Mouse (Mus musculus) stomach, embryonic 16.5 days (tissue): ENCODE measurements around the gene Tgif2. TPM values are rescaled to one million over a fixed set of nuclear protein-coding genes. Genes with fewer than 3 reads are reported as not detected.
A peak's percentile ranks its signal among the peaks of the same experiment; 100 is the strongest.

Experiments used
- ATAC-seq: fragments of 200-750 bp; cut with Nextera tagmentation; 2 replicates; pipeline ENCODE4 v1.8.0; 2017; ENCODE audit warnings: moderate number of reproducible peaks, moderate TSS enrichment; ENCODE audit not compliant: insufficient read depth, low FRiP score
- H3K27ac ChIP-seq: fragments of 300-500 bp; sonication (generic); 2 replicates; pipeline ENCODE4 v1.5.1; 2014; ENCODE audit warnings: low read length
- H3K27me3 ChIP-seq: fragments of 300-500 bp; sonication (generic); 2 replicates; pipeline ENCODE4 v1.6.1; 2014; ENCODE audit warnings: low read length, control low read depth, mixed read lengths; ENCODE audit not compliant: control insufficient read depth, insufficient read depth
- H3K36me3 ChIP-seq: fragments of 300-500 bp; sonication (generic); 2 replicates; pipeline ENCODE4 v1.6.1; 2014; ENCODE audit warnings: low read length; ENCODE audit not compliant: control insufficient read depth, insufficient read depth
- H3K4me1 ChIP-seq: fragments of 300-500 bp; sonication (generic); 2 replicates; pipeline ENCODE4 v1.6.1; 2014; ENCODE audit warnings: low read length, control low read depth, mixed read lengths; ENCODE audit not compliant: control insufficient read depth, insufficient read depth
- H3K4me2 ChIP-seq: fragments of 300-500 bp; sonication (generic); 2 replicates; pipeline ENCODE4 v1.6.1; 2014; ENCODE audit warnings: low read depth, low read length, mixed read lengths
- H3K4me3 ChIP-seq: fragments of 300-500 bp; sonication (generic); replicated peaks from 2 replicates; pipeline ENCODE4 v1.5.1; 2014; ENCODE audit warnings: mild to moderate bottlenecking, low read length
- H3K9ac ChIP-seq: fragments of 300-500 bp; sonication (generic); 2 replicates; pipeline ENCODE4 v1.6.1; 2014; ENCODE audit warnings: low read length
- H3K9me3 ChIP-seq: fragments of 300-500 bp; sonication (generic); replicated peaks from 2 replicates; pipeline ENCODE4 v1.6.1; 2016; ENCODE audit warnings: low read length, control low read depth; ENCODE audit not compliant: control insufficient read depth
- WGBS: fragments of 180-500 bp; shearing (Covaris S2); extraction: QIAGEN DNeasy Blood & Tissue Kit; methylation state at CpG from one replicate; pipeline ENCODE4 v1.1.7; 2014; 5-methylcytosine and 5-hydroxymethylcytosine counted together
- polyA plus RNA-seq: library from polyadenylated mRNA; unstranded; fragments of >200 nt; fragmentation: Nextera tagmentation; extraction: Ambion mirVana; gene quantifications from 2 replicates; pipeline ENCODE4 v1.2.1, GENCODE M21; 2015

Tgif2 gene
- polyA plus RNA-seq, 1 experiment from 2014 or later, result 36.5 TPM

DNA sequence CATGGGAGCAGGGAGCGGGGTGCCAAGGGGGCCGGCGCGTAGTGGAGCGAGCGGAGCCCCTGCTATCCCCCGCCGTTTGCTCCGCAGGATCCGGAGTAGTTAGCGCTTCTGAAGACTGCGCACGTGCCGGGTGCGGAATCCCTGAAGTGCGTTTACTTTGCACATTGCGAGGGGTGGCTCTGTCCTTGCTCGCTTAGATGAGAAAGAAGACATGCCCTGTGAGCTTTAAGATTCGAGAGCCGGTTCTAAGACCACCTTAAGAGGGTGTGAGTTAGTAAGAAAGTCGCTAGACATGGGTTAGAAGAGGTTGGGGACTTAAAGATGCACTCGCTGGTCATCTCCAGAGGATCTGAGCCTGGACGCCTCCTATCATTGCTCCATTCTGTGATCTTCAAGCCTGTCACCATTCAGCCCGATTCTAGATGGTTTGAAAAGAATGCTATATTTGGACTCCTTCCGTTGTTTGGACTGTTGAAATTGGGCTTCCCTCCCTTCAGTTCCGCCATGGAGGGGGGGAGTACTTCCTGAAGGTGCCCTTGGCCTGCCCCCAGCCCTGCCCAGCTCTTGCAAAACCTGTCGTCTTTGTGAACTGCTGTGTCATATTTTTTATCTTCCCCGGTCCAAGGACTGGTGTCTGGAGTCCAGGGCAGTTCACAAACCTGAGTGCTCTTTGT, 23.8 kb downstream of the Tgif2 start:
- peak; percentile 18; the same call in 1 of the 2 replicates for ATAC-seq
- peak overlapping the region; percentile 92 for H3K27ac ChIP-seq
- under 1% methylated on average over 28 of the region's 28 CpGs for WGBS
- peaks cover 14% of the 10 kb centered on the region for H3K36me3 ChIP-seq
- peak overlapping the region; percentile 97 for H3K9ac ChIP-seq
- H3K4me3 ChIP-seq, result peak overlapping the region; percentile 96
- no peaks in the 10 kb centered on the region for H3K9me3 ChIP-seq
- H3K4me2 ChIP-seq, result peak overlapping the region; percentile 93
- no peaks in the 10 kb centered on the region for H3K27me3 ChIP-seq
- peaks cover 14% of the 10 kb centered on the region for H3K4me1 ChIP-seq

DNA sequence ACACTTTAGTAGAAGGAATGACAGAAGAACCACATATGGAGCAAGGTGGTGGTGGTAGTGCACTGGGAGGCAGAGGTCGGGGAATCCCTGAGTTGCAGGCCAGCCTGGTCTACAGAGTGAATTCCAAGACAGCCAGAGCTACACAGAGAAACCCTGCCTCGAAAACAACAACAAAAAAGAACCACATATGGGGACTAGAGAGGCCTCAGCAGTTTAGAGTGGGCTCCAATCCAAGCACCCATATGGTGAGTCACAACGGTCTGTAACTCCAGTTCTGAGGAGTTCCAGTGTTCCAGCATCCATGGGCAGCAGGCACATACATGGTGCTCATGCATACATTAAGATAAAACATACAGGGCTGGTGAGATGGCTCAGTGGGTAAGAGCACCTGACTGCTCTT, 24.7 kb downstream of the Tgif2 start:
- Histone ChIP-seq H3K9ac (peak overlapping the region; percentile 19; the same call in 1 of the 2 replicates), H3K4me3 (peak overlapping the region; percentile 96; the same call in 1 of the 2 replicates), H3K36me3 (peaks cover 21% of the 10 kb centered on the region), H3K9me3 (no peaks in the 10 kb centered on the region), H3K4me1 (peaks cover 14% of the 10 kb centered on the region), H3K27me3 (no peaks in the 10 kb centered on the region), H3K4me2 (peak overlapping the region; percentile 93), H3K27ac (peak overlapping the region; percentile 92)
- 68% methylated on average over 3 of the region's 3 CpGs for WGBS
- ATAC-seq, result no peak

DNA sequence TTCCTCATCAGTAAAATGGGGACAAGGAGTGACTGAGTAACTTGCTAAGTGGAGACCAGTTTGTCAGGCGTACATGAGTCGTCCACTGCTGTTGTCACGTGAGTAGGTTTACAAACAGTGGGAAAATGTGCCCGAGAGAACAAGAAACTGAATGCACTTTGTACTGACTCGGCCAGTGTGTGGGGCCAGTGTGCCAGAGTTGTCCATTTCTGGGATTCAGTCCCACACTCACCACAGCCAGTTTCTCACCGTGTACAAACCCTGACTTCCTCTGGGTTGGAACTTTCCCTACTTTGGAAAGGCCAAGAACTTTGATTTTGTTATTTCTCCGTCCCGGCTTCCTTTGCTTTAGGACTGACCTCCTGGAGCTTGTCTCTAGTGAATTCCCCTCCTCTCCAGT, 29.2 kb downstream of the Tgif2 start:
- Histone ChIP-seq H3K4me2 (no peak overlapping the region), H3K27me3 (no peaks in the 10 kb centered on the region), H3K4me3 (no peak overlapping the region), H3K36me3 (peaks cover 36% of the 10 kb centered on the region), H3K9me3 (no peaks in the 10 kb centered on the region), H3K9ac (no peak overlapping the region), H3K4me1 (peaks cover 15% of the 10 kb centered on the region), H3K27ac (no peak overlapping the region; the same call in 1 of the 2 replicates)
- no peak for ATAC-seq
- 72% methylated on average over 8 of the region's 8 CpGs for WGBS

DNA sequence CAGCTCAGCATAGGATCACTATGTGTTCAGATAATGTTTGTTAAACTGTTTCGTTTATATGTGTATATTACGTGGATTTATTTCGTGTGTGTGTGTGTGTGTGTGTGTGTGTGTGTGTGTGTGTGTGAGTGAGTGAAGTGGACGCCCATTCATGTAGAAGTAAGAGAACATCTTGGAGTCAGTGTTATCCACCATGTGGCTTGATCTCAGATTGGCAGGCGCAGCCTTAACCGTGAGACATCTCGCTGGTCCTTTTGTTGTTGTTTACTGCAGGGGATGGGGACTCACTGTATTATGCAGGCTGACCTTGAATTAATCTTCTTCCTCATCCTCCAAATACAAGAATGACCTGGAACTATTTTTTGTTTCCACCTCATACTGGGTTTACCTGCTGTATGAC, 29.7 kb downstream of the Tgif2 start:
- no peak overlapping the region for H3K9ac ChIP-seq
- peaks cover 42% of the 10 kb centered on the region for H3K36me3 ChIP-seq
- no peaks in the 10 kb centered on the region for H3K9me3 ChIP-seq
- H3K27me3 ChIP-seq, result no peaks in the 10 kb centered on the region
- no peak for ATAC-seq
- H3K27ac ChIP-seq, result no peak overlapping the region
- no peak overlapping the region for H3K4me2 ChIP-seq
- H3K4me1 ChIP-seq, result peaks cover 10% of the 10 kb centered on the region
- WGBS, result 90% methylated on average over 7 of the region's 7 CpGs
- no peak overlapping the region for H3K4me3 ChIP-seq

DNA sequence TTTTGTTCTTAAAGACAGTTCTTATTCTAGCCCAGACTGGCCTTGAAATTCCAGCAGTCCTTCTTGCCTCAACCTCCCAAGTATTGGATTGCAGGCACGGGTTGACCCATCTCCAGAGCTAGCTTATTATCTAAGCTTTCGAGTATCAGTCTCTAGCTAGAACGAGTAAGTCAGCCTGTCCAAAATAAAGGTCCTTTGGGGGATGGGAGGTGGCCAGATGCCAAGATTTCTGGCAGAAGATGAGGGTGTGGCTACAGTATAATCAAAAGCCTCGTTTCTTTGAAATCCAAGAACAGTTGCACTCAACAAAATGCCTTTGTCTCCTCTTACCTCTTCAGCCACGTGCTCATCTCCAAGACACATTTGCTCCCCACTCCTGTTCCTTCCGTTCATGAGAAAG, 30.7 kb downstream of the Tgif2 start:
- no peak overlapping the region for H3K4me3 ChIP-seq
- no peak for ATAC-seq
- 41% methylated on average over 6 of the region's 6 CpGs for WGBS
- no peak overlapping the region for H3K4me2 ChIP-seq
- no peaks in the 10 kb centered on the region for H3K9me3 ChIP-seq
- H3K9ac ChIP-seq, result peak overlapping the region; percentile 41; the same call in 1 of the 2 replicates
- H3K27ac ChIP-seq, result no peak overlapping the region; the same call in 1 of the 2 replicates
- peaks cover 8% of the 10 kb centered on the region for H3K4me1 ChIP-seq
- H3K27me3 ChIP-seq, result no peaks in the 10 kb centered on the region
- H3K36me3 ChIP-seq, result peaks cover 36% of the 10 kb centered on the region

DNA sequence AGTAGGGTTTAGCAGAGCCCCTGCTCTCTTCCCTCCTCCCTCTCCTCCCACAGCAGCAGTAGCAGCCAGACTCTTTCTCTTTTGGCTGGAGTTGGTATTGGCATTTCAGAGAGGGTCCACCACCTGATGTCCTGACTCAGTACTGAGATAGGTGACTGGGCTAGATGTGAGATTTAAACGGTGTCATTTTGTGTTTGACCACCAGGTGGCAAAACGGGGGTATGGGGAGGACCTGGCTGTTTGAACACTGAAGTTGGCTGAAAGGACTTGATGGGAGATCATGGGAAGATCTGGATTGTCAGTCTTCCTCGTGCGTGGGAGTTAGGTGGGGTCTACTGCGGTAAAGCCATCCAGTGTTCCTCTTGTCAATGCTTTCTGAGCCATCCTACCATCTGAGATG, 33.8 kb downstream of the Tgif2 start:
- Histone ChIP-seq H3K9me3 (no peaks in the 10 kb centered on the region), H3K27ac (no peak overlapping the region), H3K36me3 (peaks cover 28% of the 10 kb centered on the region), H3K4me3 (no peak overlapping the region), H3K9ac (no peak overlapping the region), H3K4me1 (peaks cover 8% of the 10 kb centered on the region), H3K27me3 (no peaks in the 10 kb centered on the region), H3K4me2 (no peak overlapping the region)
- ATAC-seq, result no peak
- WGBS, result 26% methylated on average over 5 of the region's 5 CpGs

DNA sequence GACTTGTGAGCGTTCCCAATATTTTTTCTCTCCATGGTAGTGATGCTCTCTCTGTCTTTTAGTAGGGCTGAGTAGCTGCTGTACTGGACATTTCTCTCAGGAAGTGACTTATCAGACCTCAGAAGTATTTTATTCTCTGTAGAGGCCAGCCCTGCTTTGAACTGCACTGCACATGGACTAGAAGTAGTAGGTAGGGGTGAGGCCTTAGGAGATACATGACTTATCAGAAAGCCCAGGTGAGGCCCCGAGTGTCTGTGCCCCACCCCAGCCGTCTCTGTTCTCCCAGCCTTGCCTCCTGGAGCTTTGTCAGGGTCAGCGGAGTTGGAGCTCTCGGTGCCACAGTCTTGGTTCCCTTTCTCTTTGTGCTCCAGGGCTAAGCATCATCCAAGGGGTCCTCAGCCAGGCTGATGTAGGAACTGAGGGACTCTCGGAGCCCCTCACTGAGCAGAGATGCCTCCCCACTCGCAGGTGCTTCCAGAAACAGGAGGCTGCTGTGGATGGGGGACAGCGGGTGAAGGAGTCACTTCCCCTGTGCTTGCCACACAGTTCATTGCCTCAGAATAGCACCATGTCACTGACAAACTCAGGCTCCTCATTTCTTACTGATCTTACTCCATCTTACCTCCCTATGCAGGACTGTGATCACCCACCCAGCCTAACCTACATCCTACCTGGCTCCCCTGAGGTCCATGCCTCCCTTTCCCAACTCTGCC, 34.4 kb downstream of the Tgif2 start:
- ATAC-seq, result no peak
- Histone ChIP-seq H3K36me3 (peaks cover 22% of the 10 kb centered on the region; the same call in 1 of the 2 replicates), H3K9me3 (no peaks in the 10 kb centered on the region), H3K27me3 (no peaks in the 10 kb centered on the region), H3K27ac (no peak overlapping the region), H3K4me3 (no peak overlapping the region), H3K9ac (no peak overlapping the region), H3K4me1 (peaks cover 8% of the 10 kb centered on the region), H3K4me2 (no peak overlapping the region)
- WGBS, result 90% methylated on average over 8 of the region's 8 CpGs

DNA sequence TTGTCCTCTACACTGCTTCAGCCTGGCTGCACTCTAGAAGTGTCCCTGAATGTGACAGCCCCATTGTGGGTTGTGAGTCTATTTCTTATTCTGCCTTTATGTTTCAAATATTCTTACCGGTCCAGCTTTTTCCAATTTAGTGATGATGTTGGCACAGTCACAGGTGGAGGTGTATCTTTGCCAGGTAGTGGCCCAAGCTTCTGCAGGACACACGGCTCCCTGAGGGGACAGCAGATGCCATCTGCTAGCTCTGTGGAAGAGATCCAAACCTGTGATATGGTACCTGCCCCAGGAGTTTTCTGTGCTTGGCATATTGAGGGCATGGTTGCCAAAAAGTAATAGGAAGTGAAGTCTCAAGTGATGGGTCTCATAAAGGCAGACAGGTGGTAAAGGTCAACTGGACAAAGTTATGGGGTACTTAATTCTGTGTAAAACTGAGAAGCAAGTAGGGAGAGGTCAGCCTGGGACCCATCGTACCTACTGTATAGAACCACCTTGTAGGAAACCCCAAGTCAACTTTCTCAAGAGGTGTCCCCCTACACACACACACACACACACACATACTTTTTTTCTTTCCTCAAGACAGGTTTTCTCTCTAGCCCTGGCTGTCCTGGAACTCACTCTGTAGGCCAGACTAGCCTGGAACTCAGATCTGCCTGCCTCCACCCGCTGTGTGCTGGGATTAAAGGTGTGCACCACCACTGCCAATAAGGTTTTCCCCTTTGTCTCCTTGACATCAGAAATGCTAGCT, 35.1 kb downstream of the Tgif2 start:
- no peaks in the 10 kb centered on the region for H3K9me3 ChIP-seq
- no peak for ATAC-seq
- H3K9ac ChIP-seq, result no peak overlapping the region
- 94% methylated on average over 4 of the region's 4 CpGs for WGBS
- H3K4me2 ChIP-seq, result no peak overlapping the region
- H3K27ac ChIP-seq, result no peak overlapping the region
- no peaks in the 10 kb centered on the region for H3K27me3 ChIP-seq
- H3K36me3 ChIP-seq, result peaks cover 19% of the 10 kb centered on the region; the same call in 1 of the 2 replicates
- H3K4me3 ChIP-seq, result no peak overlapping the region
- H3K4me1 ChIP-seq, result peaks cover 7% of the 10 kb centered on the region

DNA sequence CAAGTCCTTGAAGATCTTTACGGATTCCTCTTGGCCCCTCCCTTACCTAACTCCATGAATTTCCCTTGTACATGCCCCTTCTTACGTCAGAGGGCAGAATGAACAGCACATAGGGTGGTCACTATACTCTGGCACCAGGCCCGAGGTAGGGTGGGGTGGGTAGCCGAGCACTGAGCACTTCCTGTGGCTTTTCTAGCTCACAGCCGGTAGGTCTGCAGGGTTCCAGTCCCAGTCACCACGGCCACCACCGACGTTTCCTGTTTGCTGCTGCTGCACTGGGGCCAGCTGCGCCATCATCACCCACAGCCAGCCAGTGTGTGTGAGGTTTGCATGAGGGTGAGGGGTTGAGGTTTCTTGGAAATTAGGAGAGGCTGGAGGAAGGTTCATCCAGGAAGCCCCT, 37.9 kb downstream of the Tgif2 start:
- H3K4me1 ChIP-seq, result no peaks in the 10 kb centered on the region
- H3K9ac ChIP-seq, result no peak overlapping the region
- no peak overlapping the region for H3K27ac ChIP-seq
- no peaks in the 10 kb centered on the region for H3K9me3 ChIP-seq
- no peak for ATAC-seq
- no peak overlapping the region for H3K4me3 ChIP-seq
- H3K4me2 ChIP-seq, result no peak overlapping the region
- no peaks in the 10 kb centered on the region for H3K27me3 ChIP-seq
- WGBS, result 52% methylated on average over 9 of the region's 9 CpGs
- H3K36me3 ChIP-seq, result peaks cover 8% of the 10 kb centered on the region; the same call in 1 of the 2 replicates
